Mouse (Mus musculus): Measurements from ENCODE around the gene Iltifb. TPM values are rescaled to one million over a fixed set of nuclear protein-coding genes. Genes with fewer than 3 reads are reported as not detected.
"Not testable (repeated sequence)": the region's sequence is repeated elsewhere in the genome, so short reads cannot be mapped to it uniquely, and the experiment has no call there.

Gene Iltifb
- total RNA-seq (2021): not detected

DNA sequence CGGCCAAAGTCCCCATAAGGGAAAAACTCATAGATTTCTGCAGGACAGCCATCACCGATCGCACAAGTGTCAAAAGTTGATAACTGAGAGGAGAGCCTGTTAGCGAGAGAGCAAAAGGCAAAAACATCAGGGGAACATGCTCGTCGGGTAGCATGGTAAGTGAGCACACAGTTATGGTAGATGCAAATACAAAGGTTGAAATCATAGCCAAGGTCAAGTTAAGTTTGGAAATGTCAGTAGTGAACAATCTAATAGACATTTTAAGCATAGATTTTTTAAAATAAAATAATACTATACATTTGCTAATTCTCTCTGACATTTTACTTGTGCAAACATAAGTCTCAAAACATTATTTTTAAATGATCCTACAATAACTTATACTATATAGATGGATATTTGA, at the start of gene Iltifb:
TSS of gene Iltifb (minus strand) at position 101 of the 400 bp plus-strand sequence.
- no peak for DNase-seq

DNA sequence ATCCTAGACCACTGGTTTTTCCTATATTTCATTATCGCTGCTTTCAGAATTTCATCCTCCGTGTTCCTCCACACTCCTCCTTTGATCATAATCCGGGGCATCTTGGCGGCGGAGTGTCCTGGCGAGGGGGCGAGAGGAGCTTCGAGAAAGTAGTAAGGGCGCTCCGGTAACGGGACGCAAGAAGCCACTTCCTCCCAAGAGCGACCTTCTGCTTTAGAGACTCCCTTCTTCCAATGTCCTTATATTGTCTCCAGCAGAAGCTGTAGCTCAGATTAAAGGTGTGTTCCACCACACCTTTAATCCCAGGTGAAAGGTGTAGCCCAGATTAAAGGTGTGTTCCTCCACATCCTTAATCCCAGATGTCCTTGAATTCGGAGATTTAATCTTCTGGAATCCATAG, 48.3 kb upstream of the Iltifb start, which contains the start of gene Gm9046:
TSS of gene Gm9046 (minus strand) at position 101 of the 400 bp plus-strand sequence.
- not testable (repeated sequence) for DNase-seq

DNA sequence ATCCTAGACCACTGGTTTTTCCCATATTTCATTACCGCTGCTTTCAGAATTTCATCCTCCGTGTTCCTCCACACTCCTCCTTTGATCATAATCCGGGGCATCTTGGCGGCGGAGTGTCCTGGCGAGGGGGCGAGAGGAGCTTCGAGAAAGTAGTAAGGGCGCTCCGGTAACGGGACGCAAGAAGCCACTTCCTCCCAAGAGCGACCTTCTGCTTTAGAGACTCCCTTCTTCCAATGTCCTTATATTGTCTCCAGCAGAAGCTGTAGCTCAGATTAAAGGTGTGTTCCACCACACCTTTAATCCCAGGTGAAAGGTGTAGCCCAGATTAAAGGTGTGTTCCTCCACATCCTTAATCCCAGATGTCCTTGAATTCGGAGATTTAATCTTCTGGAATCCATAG, 42.9 kb upstream of the Iltifb start, which contains the start of gene Gm9045:
TSS of gene Gm9045 (minus strand) at position 101 of the 400 bp plus-strand sequence.
- not testable (repeated sequence) for DNase-seq

DNA sequence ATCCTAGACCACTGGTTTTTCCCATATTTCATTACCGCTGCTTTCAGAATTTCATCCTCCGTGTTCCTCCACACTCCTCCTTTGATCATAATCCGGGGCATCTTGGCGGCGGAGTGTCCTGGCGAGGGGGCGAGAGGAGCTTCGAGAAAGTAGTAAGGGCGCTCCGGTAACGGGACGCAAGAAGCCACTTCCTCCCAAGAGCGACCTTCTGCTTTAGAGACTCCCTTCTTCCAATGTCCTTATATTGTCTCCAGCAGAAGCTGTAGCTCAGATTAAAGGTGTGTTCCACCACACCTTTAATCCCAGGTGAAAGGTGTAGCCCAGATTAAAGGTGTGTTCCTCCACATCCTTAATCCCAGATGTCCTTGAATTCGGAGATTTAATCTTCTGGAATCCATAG, 37.5 kb upstream of the Iltifb start, which contains the start of gene Gm9044:
TSS of gene Gm9044 (minus strand) at position 101 of the 400 bp plus-strand sequence.
- not testable (repeated sequence) for DNase-seq

DNA sequence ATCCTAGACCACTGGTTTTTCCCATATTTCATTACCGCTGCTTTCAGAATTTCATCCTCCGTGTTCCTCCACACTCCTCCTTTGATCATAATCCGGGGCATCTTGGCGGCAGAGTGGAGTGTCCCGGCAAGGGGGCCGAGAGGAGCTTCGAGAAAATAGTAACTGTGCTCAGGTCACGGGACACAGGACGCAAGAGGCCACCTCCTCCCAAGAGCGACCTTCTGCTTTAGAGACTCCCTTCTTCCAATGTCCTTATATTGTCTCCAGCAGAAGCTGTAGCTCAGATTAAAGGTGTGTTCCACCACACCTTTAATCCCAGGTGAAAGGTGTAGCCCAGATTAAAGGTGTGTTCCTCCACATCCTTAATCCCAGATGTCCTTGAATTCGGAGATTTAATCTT, 32.0 kb upstream of the Iltifb start, which contains the start of gene Gm9040:
TSS of gene Gm9040 (minus strand) at position 101 of the 400 bp plus-strand sequence.
- DNase-seq: not testable (repeated sequence)

DNA sequence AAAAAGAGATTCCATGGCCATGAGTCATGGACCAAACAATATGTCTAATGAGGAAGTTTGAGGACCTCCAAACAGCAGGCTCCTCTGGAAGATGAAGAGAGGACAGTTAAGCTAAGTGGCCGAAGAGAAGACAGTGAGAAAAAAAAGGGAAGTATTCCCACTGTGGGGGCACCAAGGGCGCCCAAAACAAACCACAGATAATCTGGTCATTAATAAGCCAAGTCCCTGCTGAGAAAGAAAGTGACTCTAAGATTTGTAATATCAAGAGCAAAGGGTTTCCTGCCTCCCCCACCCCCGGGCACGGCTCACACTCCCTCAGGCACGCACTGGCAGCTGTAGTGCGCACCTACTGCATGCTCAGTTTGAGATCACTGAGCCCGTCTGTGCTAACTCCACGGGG, 24.2 kb upstream of the Iltifb start:
- DNase-seq: no peak

DNA sequence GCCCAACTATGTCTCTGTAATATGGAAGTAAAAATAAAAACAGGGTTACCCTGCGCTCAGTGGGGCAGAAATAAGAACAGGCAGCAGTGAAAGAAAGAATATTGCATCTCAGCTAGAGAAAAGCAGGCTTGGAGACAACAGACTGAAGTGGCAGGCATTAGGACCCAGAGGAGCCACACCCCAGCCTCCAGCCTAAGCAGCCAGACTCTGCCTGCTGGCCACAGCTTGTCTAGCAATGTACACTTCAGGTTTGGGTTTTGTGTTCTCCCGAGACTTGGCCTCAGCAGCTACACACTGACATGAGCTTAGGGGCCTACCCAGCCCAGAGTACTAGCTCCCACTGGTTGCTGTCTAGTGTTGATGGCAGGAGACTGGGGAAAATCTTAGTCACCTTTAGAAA, 7.3 kb upstream of the Iltifb start:
- not testable (repeated sequence) for DNase-seq

DNA sequence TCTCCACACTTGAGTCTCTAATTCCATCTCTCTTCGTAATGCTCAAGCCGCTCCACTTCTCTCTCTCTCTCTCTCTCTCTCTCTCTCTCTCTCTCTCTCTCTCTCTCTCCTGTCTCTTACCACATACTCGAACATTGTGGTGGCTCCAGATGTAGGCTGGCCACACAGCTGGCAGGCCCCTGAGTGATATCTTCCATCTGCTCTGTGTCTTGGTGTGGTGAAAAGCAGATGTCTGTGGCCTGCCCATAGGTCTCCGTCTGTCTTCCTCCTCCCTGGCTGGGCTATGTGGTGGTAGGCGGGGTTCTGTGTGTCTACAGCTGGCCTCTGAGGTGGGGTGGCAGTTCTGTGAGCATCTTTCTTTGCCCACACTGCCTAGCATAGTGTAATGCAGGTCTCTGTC, 11.8 kb downstream of the Iltifb start:
- DNase-seq: not testable (repeated sequence)

DNA sequence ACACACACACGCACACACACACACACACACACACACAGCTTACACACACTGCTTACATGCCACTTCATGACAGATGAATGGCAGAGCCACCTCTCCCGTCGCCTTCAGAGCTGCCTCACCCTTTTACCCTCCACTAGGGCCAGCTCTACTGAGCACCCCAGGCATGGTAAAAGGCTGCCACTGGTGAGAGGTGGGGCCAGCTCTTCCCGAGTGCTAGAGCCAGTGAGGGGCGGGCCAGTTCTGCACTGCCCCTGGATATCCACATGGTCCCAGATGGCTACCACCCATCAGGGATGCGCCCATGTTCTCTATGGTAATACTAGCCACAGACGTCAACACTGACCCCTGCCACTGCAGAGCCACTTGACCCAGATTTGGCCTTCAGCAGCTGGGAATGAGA, 12.3 kb downstream of the Iltifb start:
- not testable (repeated sequence) for DNase-seq

DNA sequence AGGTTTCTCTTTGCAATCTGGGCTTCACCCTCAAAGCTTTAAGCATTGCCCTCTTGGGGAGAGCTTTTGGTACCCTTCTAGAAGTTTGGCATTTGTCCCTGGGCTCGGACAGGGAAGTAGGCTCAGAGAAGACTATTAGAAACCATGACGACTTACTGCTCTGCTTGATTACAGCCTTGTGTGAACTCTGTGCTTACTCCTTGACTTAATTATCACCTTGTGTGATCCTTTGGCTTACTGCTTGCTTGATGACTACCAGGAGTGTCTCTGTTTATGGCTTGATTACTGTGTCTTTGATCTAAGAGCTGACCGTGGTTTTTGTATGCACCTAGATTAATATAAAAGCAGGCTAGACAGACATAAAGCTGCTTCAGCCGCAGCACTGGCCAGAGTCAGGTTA, 16.8 kb downstream of the Iltifb start:
- not testable (repeated sequence) for DNase-seq

DNA sequence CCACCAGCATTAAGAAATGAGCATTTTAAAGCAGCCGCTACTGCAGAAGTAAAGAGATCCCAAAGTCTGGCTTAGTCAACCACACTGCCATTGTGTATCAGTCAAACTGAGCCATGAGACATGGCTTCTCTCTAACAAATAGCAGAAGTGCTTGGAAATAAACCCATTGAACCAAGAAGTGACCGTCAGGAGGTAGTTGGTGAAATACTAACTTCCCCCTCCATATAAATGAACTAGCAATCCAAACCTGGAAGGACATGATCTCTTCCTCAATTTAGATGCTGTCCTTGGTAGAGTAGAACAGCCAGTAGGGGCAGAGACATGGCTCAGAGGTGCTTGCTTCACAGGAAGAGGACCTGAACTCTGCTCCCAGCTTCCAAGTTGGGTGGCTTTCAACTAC, 23.4 kb downstream of the Iltifb start:
- not testable (repeated sequence) for DNase-seq

DNA sequence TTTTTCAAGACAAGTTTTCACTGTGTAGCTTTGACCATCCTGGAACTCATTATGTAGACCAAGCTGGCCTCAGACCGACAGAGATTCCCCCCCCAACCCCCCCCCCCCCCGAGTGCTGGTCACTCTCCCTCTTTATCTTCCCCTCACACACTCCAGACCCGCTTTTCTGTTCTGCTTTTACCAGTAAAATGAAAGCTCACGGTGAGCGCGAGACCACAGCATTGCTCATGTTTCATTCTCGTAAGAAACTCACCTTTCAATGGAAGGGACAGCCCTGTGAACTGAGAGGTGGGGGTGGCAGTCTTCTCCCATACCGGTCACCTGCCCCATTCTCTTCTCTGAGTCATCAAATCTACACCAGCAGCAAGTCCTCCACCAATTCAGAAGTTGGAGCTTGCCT, 26.0 kb downstream of the Iltifb start:
- not testable (repeated sequence) for DNase-seq

DNA sequence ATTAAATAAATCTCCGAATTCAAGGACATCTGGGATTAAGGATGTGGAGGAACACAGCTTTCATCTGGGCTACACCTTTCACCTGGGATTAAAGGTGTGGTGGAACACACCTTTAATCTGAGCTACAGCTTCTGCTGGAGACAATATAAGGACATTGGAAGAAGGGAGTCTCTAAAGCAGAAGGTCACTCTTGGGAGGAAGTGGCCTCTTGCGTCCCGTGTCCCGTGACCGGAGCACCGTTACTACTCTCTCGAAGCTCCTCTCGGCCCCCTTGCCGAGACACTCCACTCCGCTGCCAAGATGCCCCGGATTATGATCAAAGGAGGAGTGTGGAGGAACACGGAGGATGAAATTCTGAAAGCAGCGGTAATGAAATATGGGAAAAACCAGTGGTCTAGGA, 36.5 kb downstream of the Iltifb start, which contains the start of gene Gm32802:
TSS of gene Gm32802 (plus strand) at position 301 of the 400 bp plus-strand sequence.
- not testable (repeated sequence) for DNase-seq

DNA sequence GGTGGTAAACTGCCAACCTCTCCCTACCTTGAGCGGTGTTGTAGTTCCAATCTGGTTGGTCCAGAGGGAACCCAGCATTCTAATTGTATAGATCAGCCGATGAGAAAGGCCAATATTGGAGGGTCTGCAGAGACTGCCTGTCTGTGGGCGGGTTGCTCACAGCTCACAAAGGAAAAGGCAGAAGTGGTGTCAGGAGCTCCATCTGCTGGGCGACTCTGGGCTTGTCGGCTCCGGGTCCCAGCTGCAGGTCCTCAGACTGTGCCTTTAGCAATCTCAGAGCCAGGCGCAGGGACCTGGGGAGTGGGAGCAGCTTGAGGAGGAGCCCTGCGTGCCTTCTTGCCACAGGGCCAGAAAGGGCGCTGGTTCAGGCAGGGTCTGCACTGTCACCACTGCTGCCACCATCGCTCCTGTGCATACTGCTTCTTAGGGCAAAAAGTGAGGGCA, 44.0 kb downstream of the Iltifb start:
- peak; percentile 15 to 27 for DNase-seq

DNA sequence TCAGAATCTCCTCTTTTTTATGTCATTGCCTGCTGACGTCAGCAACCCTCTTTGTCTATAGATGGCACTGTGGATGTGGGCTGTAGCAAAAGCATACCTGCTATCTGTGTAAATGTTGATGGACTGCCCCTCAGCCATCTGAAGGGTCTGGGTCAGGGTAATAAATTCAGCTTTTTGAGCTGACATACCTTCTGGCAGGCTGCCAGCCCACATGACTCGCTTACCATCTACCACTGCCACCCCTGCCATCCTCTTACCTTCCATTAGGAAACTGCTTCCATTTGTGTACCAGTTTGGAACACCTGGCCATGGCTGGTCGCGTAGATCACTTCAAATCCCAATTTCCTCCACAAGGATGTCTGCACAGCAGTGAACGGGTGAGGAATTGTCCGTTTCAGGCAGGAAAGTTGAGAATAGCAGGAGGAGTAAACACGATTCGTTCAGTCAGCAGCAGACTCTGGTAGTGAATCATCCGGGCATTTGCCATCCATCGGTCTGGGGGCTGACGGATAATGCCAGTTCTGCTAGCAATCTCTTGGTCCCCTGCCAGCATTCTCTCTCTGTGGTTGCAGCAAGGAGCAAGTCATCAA, 45.7 kb downstream of the Iltifb start:
- DNase-seq: peak; percentile 15 to 31

DNA sequence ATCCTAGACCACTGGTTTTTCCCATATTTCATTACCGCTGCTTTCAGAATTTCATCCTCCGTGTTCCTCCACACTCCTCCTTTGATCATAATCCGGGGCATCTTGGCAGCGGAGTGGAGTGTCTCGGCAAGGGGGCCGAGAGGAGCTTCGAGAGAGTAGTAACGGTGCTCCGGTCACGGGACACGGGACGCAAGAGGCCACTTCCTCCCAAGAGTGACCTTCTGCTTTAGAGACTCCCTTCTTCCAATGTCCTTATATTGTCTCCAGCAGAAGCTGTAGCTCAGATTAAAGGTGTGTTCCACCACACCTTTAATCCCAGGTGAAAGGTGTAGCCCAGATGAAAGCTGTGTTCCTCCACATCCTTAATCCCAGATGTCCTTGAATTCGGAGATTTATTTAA, 54.2 kb downstream of the Iltifb start, which contains the start of gene Gm32717:
TSS of gene Gm32717 (minus strand) at position 101 of the 400 bp plus-strand sequence.
- DNase-seq: not testable (repeated sequence)

Other genes starting within 250 kb of the Iltifb start
- 10 to 100 TPM; 10.7 to 13.3 TPM for gene Mdm1, start 153.2 kb downstream of the Iltifb start, total RNA-seq (2021)
- not detected for gene Il22, start 90.1 kb downstream of the Iltifb start, total RNA-seq (2021)
- gene Gm32717, start 54.3 kb downstream of the Iltifb start, total RNA-seq (2021): under 1 TPM; 0.94 to 0.97 TPM
- under 1 TPM; 0.94 to 0.97 TPM for gene Gm32802, start 36.4 kb downstream of the Iltifb start, total RNA-seq (2021)
- not detected for gene Gm9040, start 31.9 kb upstream of the Iltifb start, total RNA-seq (2021)
- gene Gm9044, start 37.4 kb upstream of the Iltifb start, total RNA-seq (2021): not detected
- not detected for gene Gm9045, start 42.8 kb upstream of the Iltifb start, total RNA-seq (2021)
- gene Gm9046, start 48.2 kb upstream of the Iltifb start, total RNA-seq (2021): not detected
- gene Gm9048, start 53.6 kb upstream of the Iltifb start, total RNA-seq (2021): not detected
- gene Gm9049, start 59.1 kb upstream of the Iltifb start, total RNA-seq (2021): not detected
- gene Ifng, start 146.0 kb upstream of the Iltifb start, total RNA-seq (2021): not detected

Measured in layer of hippocampus, postnatal 36 days (tissue).